Mouse (Mus musculus): Measurements from ENCODE around the gene Smug1. TPM values are rescaled to one million over a fixed set of nuclear protein-coding genes. Genes with fewer than 3 reads are reported as not detected.

The Smug1 gene
- polyA plus RNA-seq, 1 experiment from 2014 or later, result 18.2 TPM

GRCm38 (mm10) chr15:103108066-103108676 is 58.7 kb downstream of the Smug1 start:
- no peak for ATAC-seq
- Histone ChIP-seq H3K27me3 (replicated peaks) (peaks cover 16% of the 10 kb centered on the region), H3K4me1 (replicated peaks) (peaks cover 15% of the 10 kb centered on the region; the same call in 1 of the 2 replicates), H3K9me3 (no peaks in the 10 kb centered on the region), H3K4me2 (replicated peaks) (no peak overlapping the region), H3K9ac (no peak overlapping the region), H3K4me3 (replicated peaks) (no peak overlapping the region), H3K36me3 (no peaks in the 10 kb centered on the region), H3K27ac (0 out of 2 replicates have a peak overlapping the region, but pooled peaks have one; percentile 13)
- 68% methylated on average over 8 of the region's 8 CpGs for WGBS

- no peak overlapping the region for H3K4me2 ChIP-seq (replicated peaks)
- 23% methylated on average over 2 of the region's 2 CpGs for whole genome bisulfite sequencing
- H3K27ac ChIP-seq, result no peak overlapping the region
- no peaks in the 10 kb centered on the region for H3K36me3 ChIP-seq
- ATAC-seq, result no peak
- no peak overlapping the region for H3K4me3 ChIP-seq (replicated peaks)
- H3K27me3 ChIP-seq (replicated peaks), result peaks cover 23% of the 10 kb centered on the region
- no peak overlapping the region for H3K9ac ChIP-seq
- H3K4me1 ChIP-seq (replicated peaks), result peaks cover 19% of the 10 kb centered on the region; the same call in 1 of the 2 replicates
- H3K9me3 ChIP-seq, result no peaks in the 10 kb centered on the region
Observed at GRCm38 (mm10) chr15:103106201-103106600, 60.7 kb downstream of the Smug1 start.

Other genes starting within 250 kb of the Smug1 start
- gene Hoxc13, start 246.0 kb downstream of the Smug1 start, polyA plus RNA-seq (2015; fragmentation: Nextera tagmentation; extraction: Ambion mirVana), result not detected in 2 replicates
- not detected in 2 replicates for gene Hoxc12, start 230.3 kb downstream of the Smug1 start, polyA plus RNA-seq (2015; fragmentation: Nextera tagmentation; extraction: Ambion mirVana)
- gene Hoxc11, start 212.7 kb downstream of the Smug1 start, polyA plus RNA-seq (2015; fragmentation: Nextera tagmentation; extraction: Ambion mirVana), result not detected in 2 replicates
- gene Hoxc10, start 200.3 kb downstream of the Smug1 start, polyA plus RNA-seq (2015; fragmentation: Nextera tagmentation; extraction: Ambion mirVana), result 1.9 and 2.6 TPM in 2 replicates
- 7.7 and 10.1 TPM in 2 replicates for gene Hoxc5, start 199.6 kb downstream of the Smug1 start, polyA plus RNA-seq (2015; fragmentation: Nextera tagmentation; extraction: Ambion mirVana)
- 1.3 and 1.4 TPM in 2 replicates for gene Hoxc9, start 190.7 kb downstream of the Smug1 start, polyA plus RNA-seq (2015; fragmentation: Nextera tagmentation; extraction: Ambion mirVana)
- gene Hoxc8, start 176.5 kb downstream of the Smug1 start, polyA plus RNA-seq (2015; fragmentation: Nextera tagmentation; extraction: Ambion mirVana), result 6.2 and 7.0 TPM in 2 replicates
- gene Hoxc6, start 168.8 kb downstream of the Smug1 start, polyA plus RNA-seq (2015; fragmentation: Nextera tagmentation; extraction: Ambion mirVana), result 5.7 and 6.1 TPM in 2 replicates
- gene Hoxc4, start 148.2 kb downstream of the Smug1 start, polyA plus RNA-seq (2015; fragmentation: Nextera tagmentation; extraction: Ambion mirVana), result 9.5 and 10.6 TPM in 2 replicates
- 86.7 and 98.0 TPM in 2 replicates for gene Cbx5, start 72.7 kb upstream of the Smug1 start, polyA plus RNA-seq (2015; fragmentation: Nextera tagmentation; extraction: Ambion mirVana)
- 652 and 741 TPM in 2 replicates for gene Hnrnpa1, start 73.3 kb upstream of the Smug1 start, polyA plus RNA-seq (2015; fragmentation: Nextera tagmentation; extraction: Ambion mirVana)
- gene Nfe2, start 91.3 kb upstream of the Smug1 start, polyA plus RNA-seq (2015; fragmentation: Nextera tagmentation; extraction: Ambion mirVana), result 3.5 and 4.9 TPM in 2 replicates
- 259 and 262 TPM in 2 replicates for gene Copz1, start 105.6 kb upstream of the Smug1 start, polyA plus RNA-seq (2015; fragmentation: Nextera tagmentation; extraction: Ambion mirVana)
- gene Gpr84, start 143.5 kb upstream of the Smug1 start, polyA plus RNA-seq (2015; fragmentation: Nextera tagmentation; extraction: Ambion mirVana), result 0.20 and 0.29 TPM in 2 replicates
- 5.6 TPM in 2 replicates for gene Zfp385a, start 173.0 kb upstream of the Smug1 start, polyA plus RNA-seq (2015; fragmentation: Nextera tagmentation; extraction: Ambion mirVana)
- 44.8 and 45.5 TPM in 2 replicates for gene Itga5, start 199.7 kb upstream of the Smug1 start, polyA plus RNA-seq (2015; fragmentation: Nextera tagmentation; extraction: Ambion mirVana)

Data from intestine, embryonic 15.5 days (tissue).